8 mouse cellular contexts compared by ENCODE assay signal in the genomic region with DNA sequence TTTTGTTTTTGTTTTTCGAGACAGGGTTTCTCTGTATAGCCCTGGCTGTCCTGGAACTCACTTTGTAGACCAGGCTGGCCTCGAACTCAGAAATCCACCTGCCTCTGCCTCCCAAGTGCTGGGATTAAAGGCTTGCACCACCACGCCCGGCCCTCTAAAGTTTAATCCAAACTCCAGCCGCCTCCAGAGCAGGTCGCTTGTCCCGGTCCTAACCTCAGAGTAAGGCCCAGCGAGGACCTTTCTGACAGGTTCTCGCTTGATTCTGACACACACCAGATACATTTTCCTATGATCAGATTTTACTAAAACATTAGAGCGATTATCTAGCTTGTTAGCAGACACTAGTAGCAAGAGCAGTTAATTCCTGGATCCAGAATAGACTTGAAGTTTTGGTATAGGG. TPM values are rescaled to one million over a fixed set of nuclear protein-coding genes. Genes with fewer than 3 reads are reported as not detected.
DNase-seq lines count a peak whose midpoint lies in the region; ATAC-seq and TF ChIP-seq lines count a peak whose summit lies in the region.
"Not testable (repeated sequence)": the region's sequence is repeated elsewhere in the genome, so short reads cannot be mapped to it uniquely, and the experiment has no call there.
"Had no signal": no experiment of that assay in that cellular context is flagged by ENCODE, and none has a peak within 500 bp of the region (broad histone marks: within the 10 kb centered on the region; RNA-seq: fewer than 3 reads in every experiment).

No protein-coding gene starts in this region.

- not testable (repeated sequence) for H3K27ac ChIP-seq in bone marrow macrophage, adult 2 months (ENCODE audit: insufficient read depth, low read depth, low read length); forebrain, embryonic 11.5 days (ENCODE audit: low read depth, low read length); intestine, embryonic 15.5 days; limb, embryonic 12.5 days; lung, embryonic 16.5 days (ENCODE audit: low read length); neural tube, embryonic 11.5 days (ENCODE audit: low read depth, low read length)
- H3K27ac ChIP-seq in heart, embryonic 15.5 days = 0 out of 2 replicates have a peak overlapping the region, but pooled peaks have one; percentile 92

- not testable (repeated sequence) for TF ChIP-seq POLR2A in bone marrow macrophage, adult 2 months (IDR thresholded peaks at IDR 0.05; ENCODE audit: borderline replicate concordance, low read depth, low read length)

- not testable (repeated sequence) for ATAC-seq in forebrain, embryonic 11.5 days (replicated peaks; ENCODE audit: low FRiP score); heart, embryonic 15.5 days (replicated peaks; ENCODE audit: insufficient number of reproducible peaks, insufficient read depth, low FRiP score, low read depth); intestine, embryonic 15.5 days; limb, embryonic 12.5 days (ENCODE audit: insufficient number of reproducible peaks, insufficient read depth, low FRiP score, low TSS enrichment, low read depth); lung, embryonic 16.5 days (ENCODE audit: low read depth); neural tube, embryonic 11.5 days (ENCODE audit: insufficient read depth, low FRiP score, low TSS enrichment)

- DNase-seq in forebrain, embryonic 11.5 days (ENCODE audit: low spot score); neural tube, embryonic 11.5 days (ENCODE audit: low spot score): not testable (repeated sequence)

- H3K27me3 ChIP-seq in forebrain, embryonic 11.5 days (ENCODE audit: control insufficient read depth, insufficient read depth, low read length); heart, embryonic 15.5 days; intestine, embryonic 15.5 days (replicated peaks); limb, embryonic 12.5 days; lung, embryonic 16.5 days (ENCODE audit: control insufficient read depth, insufficient read depth, low read depth, low read length); neural tube, embryonic 11.5 days (ENCODE audit: control insufficient read depth, insufficient read depth, low read length): not testable (repeated sequence)

- H3K4me1 ChIP-seq in bone marrow macrophage, adult 2 months (ENCODE audit: control insufficient read depth, insufficient read depth, low read length) = peaks cover 52% of the 10 kb centered on the region
- H3K4me1 ChIP-seq in forebrain, embryonic 11.5 days (replicated peaks; ENCODE audit: control insufficient read depth, insufficient read depth, low read length); neural tube, embryonic 11.5 days (ENCODE audit: control insufficient read depth, insufficient read depth, low read length): not testable (repeated sequence)
- peaks cover 47% of the 10 kb centered on the region for H3K4me1 ChIP-seq in heart, embryonic 15.5 days (replicated peaks)
- peaks cover 16% of the 10 kb centered on the region for H3K4me1 ChIP-seq in intestine, embryonic 15.5 days (replicated peaks)
- H3K4me1 ChIP-seq in limb, embryonic 12.5 days (replicated peaks) = peaks cover 12% of the 10 kb centered on the region
- peaks cover 14% of the 10 kb centered on the region for H3K4me1 ChIP-seq in lung, embryonic 16.5 days (replicated peaks; ENCODE audit: control insufficient read depth, insufficient read depth, low read length)

- H3K9ac ChIP-seq in forebrain, embryonic 11.5 days (ENCODE audit: low read length); heart, embryonic 15.5 days; intestine, embryonic 15.5 days; limb, embryonic 12.5 days (replicated peaks); lung, embryonic 16.5 days (ENCODE audit: low read length); neural tube, embryonic 11.5 days (ENCODE audit: low read length): not testable (repeated sequence)

- peak overlapping the region; percentile 94; the same call in 1 of the 2 replicates for H3K4me3 ChIP-seq in bone marrow macrophage, adult 2 months (ENCODE audit: insufficient read depth, low read length)
- peak overlapping the region; percentile 82 for H3K4me3 ChIP-seq in forebrain, embryonic 11.5 days (ENCODE audit: low read depth, low read length)
- H3K4me3 ChIP-seq in heart, embryonic 15.5 days = peak overlapping the region; percentile 90
- H3K4me3 ChIP-seq in intestine, embryonic 15.5 days (replicated peaks) = peak overlapping the region; percentile 96; the same call in 1 of the 2 replicates
- H3K4me3 ChIP-seq in limb, embryonic 12.5 days (replicated peaks) = peak overlapping the region; percentile 91
- peak overlapping the region; percentile 96 for H3K4me3 ChIP-seq in lung, embryonic 16.5 days (ENCODE audit: low read length)
- not testable (repeated sequence) for H3K4me3 ChIP-seq in neural tube, embryonic 11.5 days (ENCODE audit: low read depth, low read length)

- H3K9me3 ChIP-seq in forebrain, embryonic 11.5 days (ENCODE audit: control insufficient read depth, low read length); heart, embryonic 15.5 days (replicated peaks); intestine, embryonic 15.5 days; limb, embryonic 12.5 days; lung, embryonic 16.5 days (ENCODE audit: control insufficient read depth, low read length); neural tube, embryonic 11.5 days (ENCODE audit: control insufficient read depth, low read length): not testable (repeated sequence)

- not testable (repeated sequence) for TF ChIP-seq CTCF in bone marrow macrophage, adult 2 months (IDR thresholded peaks at IDR 0.05; ENCODE audit: low read depth, low read length)

- H3K36me3 ChIP-seq in forebrain, embryonic 11.5 days (ENCODE audit: control insufficient read depth, insufficient read depth, low read length); heart, embryonic 15.5 days; intestine, embryonic 15.5 days; lung, embryonic 16.5 days (ENCODE audit: control insufficient read depth, insufficient read depth, low read length); neural tube, embryonic 11.5 days (ENCODE audit: control insufficient read depth, insufficient read depth, low read length): not testable (repeated sequence)
- H3K36me3 ChIP-seq in limb, embryonic 12.5 days = peaks cover 16% of the 10 kb centered on the region

- H3K4me2 ChIP-seq in forebrain, embryonic 11.5 days (ENCODE audit: low read depth, low read length, severe bottlenecking) = peak overlapping the region; percentile 59; the same call in 1 of the 2 replicates
- peak overlapping the region; percentile 69 for H3K4me2 ChIP-seq in heart, embryonic 15.5 days
- H3K4me2 ChIP-seq in intestine, embryonic 15.5 days (replicated peaks) = peak overlapping the region; percentile 58; the same call in 1 of the 2 replicates
- peak overlapping the region; percentile 72 for H3K4me2 ChIP-seq in limb, embryonic 12.5 days
- H3K4me2 ChIP-seq in lung, embryonic 16.5 days (ENCODE audit: low read depth, low read length) = peak overlapping the region; percentile 63
- H3K4me2 ChIP-seq in neural tube, embryonic 11.5 days (ENCODE audit: low read depth) = peak overlapping the region; percentile 58; the same call in 1 of the 2 replicates

- 73% methylated on average over 10 of the region's 10 CpGs for WGBS in forebrain, embryonic 11.5 days
- 67% methylated on average over 10 of the region's 10 CpGs for WGBS in heart, embryonic 15.5 days
- WGBS in intestine, embryonic 15.5 days = 63% methylated on average over 10 of the region's 10 CpGs
- WGBS in limb, embryonic 12.5 days = 71% methylated on average over 10 of the region's 10 CpGs
- 56% methylated on average over 10 of the region's 10 CpGs for WGBS in lung, embryonic 16.5 days
- WGBS in neural tube, embryonic 11.5 days = 77% methylated on average over 10 of the region's 10 CpGs

RNA-seq across cellular contexts. Expression of gene Trap1, which starts 0.7 kb away (rescaled TPM):
- polyA plus RNA-seq in bone marrow macrophage, adult 2 months (2012; ENCODE audit: insufficient read depth, insufficient read length, missing spikeins) = 34.4 and 35.4 TPM in 2 replicates
- polyA plus RNA-seq in forebrain, embryonic 11.5 days (2014; fragmentation: Nextera tagmentation; extraction: Ambion mirVana) = 78.1 and 83.1 TPM in 2 replicates
- polyA plus RNA-seq in heart, embryonic 15.5 days (2015; fragmentation: Nextera tagmentation; extraction: Ambion mirVana) = 102 and 110 TPM in 2 replicates
- 115 and 116 TPM in 2 replicates for polyA plus RNA-seq in intestine, embryonic 15.5 days (2015; fragmentation: Nextera tagmentation; extraction: Ambion mirVana)
- 85.6 and 86.5 TPM in 2 replicates for polyA plus RNA-seq in limb, embryonic 12.5 days (2016; fragmentation: Nextera tagmentation; extraction: Ambion mirVana)
- 88.9 and 90.8 TPM in 2 replicates for polyA plus RNA-seq in lung, embryonic 16.5 days (2015; fragmentation: Nextera tagmentation; extraction: Ambion mirVana)
- polyA plus RNA-seq in neural tube, embryonic 11.5 days (2014; fragmentation: Nextera tagmentation; extraction: Ambion mirVana) = 83.7 and 85.7 TPM in 2 replicates

RNA-seq across cellular contexts. Expression of gene Dnase1, which starts 41.6 kb away (rescaled TPM):
- not detected in 2 replicates for polyA plus RNA-seq in bone marrow macrophage, adult 2 months (2012; ENCODE audit: insufficient read depth, insufficient read length, missing spikeins)
- polyA plus RNA-seq in forebrain, embryonic 11.5 days (2014; fragmentation: Nextera tagmentation; extraction: Ambion mirVana) = 5.4 and 5.9 TPM in 2 replicates
- 2.5 and 3.7 TPM in 2 replicates for polyA plus RNA-seq in heart, embryonic 15.5 days (2015; fragmentation: Nextera tagmentation; extraction: Ambion mirVana)
- 2.7 and 2.9 TPM in 2 replicates for polyA plus RNA-seq in intestine, embryonic 15.5 days (2015; fragmentation: Nextera tagmentation; extraction: Ambion mirVana)
- 6.5 and 8.2 TPM in 2 replicates for polyA plus RNA-seq in limb, embryonic 12.5 days (2016; fragmentation: Nextera tagmentation; extraction: Ambion mirVana)
- polyA plus RNA-seq in lung, embryonic 16.5 days (2015; fragmentation: Nextera tagmentation; extraction: Ambion mirVana) = 3.2 and 4.1 TPM in 2 replicates
- polyA plus RNA-seq in neural tube, embryonic 11.5 days (2014; fragmentation: Nextera tagmentation; extraction: Ambion mirVana) = 6.1 and 6.8 TPM in 2 replicates
- polyA plus RNA-seq: G1E had no signal
